Comparison of ENCODE assay signal across 28 mouse cellular contexts in the genomic region with DNA sequence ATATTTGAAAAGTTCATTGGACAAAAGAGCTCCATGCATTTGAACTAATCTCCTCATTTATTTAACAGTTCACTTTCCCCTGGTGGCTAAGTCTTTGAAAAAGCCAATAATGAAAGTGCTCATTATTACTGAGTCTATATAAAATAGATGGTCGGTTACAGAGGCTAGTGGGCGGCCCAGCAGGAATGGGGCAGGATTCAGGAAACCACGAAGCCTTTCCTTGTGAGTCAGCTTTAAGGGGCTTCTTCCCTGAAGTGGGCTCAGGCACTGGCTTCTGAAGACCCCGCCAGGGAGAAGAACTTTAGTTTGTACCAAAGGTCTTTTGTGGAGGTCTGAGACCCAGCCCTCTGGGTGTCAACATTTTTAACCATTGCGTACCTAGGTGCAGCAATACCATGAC. TPM values are rescaled to one million over a fixed set of nuclear protein-coding genes. Genes with fewer than 3 reads are reported as not detected.
"Had no signal": no experiment of that assay in that cellular context is flagged by ENCODE, and none has a peak within 500 bp of the region (broad histone marks: within the 10 kb centered on the region; RNA-seq: fewer than 3 reads in every experiment).

No protein-coding gene starts in this region.

- H3K9me3 ChIP-seq: limb, embryonic 10.5 days; limb, embryonic 13.5 days; liver, embryonic 12.5 days; liver, embryonic 15.5 days; lung, embryonic 15.5 days; megakaryocyte, embryonic 14.5 days; midbrain, embryonic 10.5 days had no signal

- H3K4me1 ChIP-seq: limb, embryonic 10.5 days; liver, embryonic 15.5 days; lung, embryonic 15.5 days had no signal

- H3K4me3 ChIP-seq: layer of hippocampus, adult 2 months; limb, embryonic 10.5 days; limb, embryonic 13.5 days; liver, embryonic 12.5 days; liver, embryonic 15.5 days; lung, embryonic 15.5 days; megakaryocyte, embryonic 14.5 days; midbrain, embryonic 10.5 days had no signal

- H3K4me2 ChIP-seq: limb, embryonic 13.5 days; liver, embryonic 12.5 days; liver, embryonic 15.5 days; lung, embryonic 15.5 days had no signal

- H3K27me3 ChIP-seq: limb, embryonic 13.5 days; liver, embryonic 15.5 days; lung, embryonic 15.5 days had no signal

- H3K27ac ChIP-seq: kidney, postnatal 0 days; layer of hippocampus, adult 2 months; limb, embryonic 10.5 days; limb, embryonic 13.5 days; liver, embryonic 12.5 days; liver, embryonic 15.5 days; lung, embryonic 15.5 days; midbrain, embryonic 10.5 days had no signal

- ATAC-seq: liver, embryonic 12.5 days; midbrain, embryonic 16.5 days had no signal

- DNase-seq: kidney, postnatal 25 days; layer of hippocampus, adult 9-11 months; liver; lung, adult 18-20 months; lung, postnatal 10 days; lung, postnatal 36 days; thymus, adult 18-20 months; thymus, postnatal 36 days had no signal

- H3K9ac ChIP-seq: limb, embryonic 13.5 days; liver, embryonic 12.5 days; liver, embryonic 15.5 days; lung, embryonic 15.5 days had no signal

- H3K36me3 ChIP-seq: limb, embryonic 10.5 days; limb, embryonic 13.5 days; liver, embryonic 12.5 days; liver, embryonic 15.5 days; lung, embryonic 15.5 days; midbrain, embryonic 10.5 days had no signal

RNA-seq across cellular contexts. Expression of gene Mak, which starts 27.5 kb away (rescaled TPM):
- polyA plus RNA-seq: small intestine, adult 2 months; spleen, adult 2 months had no signal

RNA-seq across cellular contexts. Expression of gene Gcm2, which starts 58.9 kb away (rescaled TPM):
- total RNA-seq: layer of hippocampus, adult 2 months; layer of hippocampus, postnatal 25 days; left cerebral cortex, adult 18-20 months; left cerebral cortex, postnatal 25 days had no signal
- polyA plus RNA-seq: kidney, embryonic 14.5 days; kidney, postnatal 0 days; large intestine, adult 2 months; limb, embryonic 10.5 days; limb, embryonic 13.5 days; liver, embryonic 12.5 days; liver, embryonic 15.5 days; lung, embryonic 15.5 days; midbrain, embryonic 10.5 days; midbrain, embryonic 16.5 days; neural tube, embryonic 14.5 days; small intestine, adult 2 months; stomach, embryonic 16.5 days; urinary bladder, adult 2 months had no signal
